Mouse (Mus musculus) forebrain, postnatal 0 days (tissue): Measurements from ENCODE around the gene Ocln. TPM values are rescaled to one million over a fixed set of nuclear protein-coding genes. Genes with fewer than 3 reads are reported as not detected.
"Not testable (repeated sequence)": the region's sequence is repeated elsewhere in the genome, so short reads cannot be mapped to it uniquely, and the experiment has no call there.

Experiments used
- ATAC-seq: fragments of 200-750 bp; cut with Nextera tagmentation; 2 replicates; pipeline ENCODE4 v1.8.0; 2017; ENCODE audit warnings: mild to moderate bottlenecking, moderate library complexity
- DNase-seq: peaks from one replicate; pipeline ENCODE4 v3.0.0-alpha.2; 2015
- H3K27ac ChIP-seq: fragments of 300-500 bp; sonication (generic); 2 replicates; pipeline ENCODE4 v1.5.1; 2014; ENCODE audit warnings: low read depth, mild to moderate bottlenecking, antibody characterized with exemption, low read length, moderate library complexity, mixed read lengths
- H3K27me3 ChIP-seq: fragments of 300-500 bp; sonication (generic); 2 replicates; pipeline ENCODE4 v1.6.1; 2014; ENCODE audit warnings: mild to moderate bottlenecking, low read length, mixed read lengths; ENCODE audit not compliant: insufficient read depth
- H3K36me3 ChIP-seq: fragments of 300-500 bp; sonication (generic); 2 replicates; pipeline ENCODE4 v1.6.1; 2014; ENCODE audit warnings: mild to moderate bottlenecking, moderate library complexity; ENCODE audit not compliant: insufficient read depth
- H3K4me1 ChIP-seq: fragments of 300-500 bp; sonication (generic); 2 replicates; pipeline ENCODE4 v1.6.1; 2014; ENCODE audit warnings: antibody characterized with exemption; ENCODE audit not compliant: insufficient read depth
- H3K4me2 ChIP-seq: fragments of 300-500 bp; sonication (generic); 2 replicates; pipeline ENCODE4 v1.6.1; 2014; ENCODE audit warnings: low read depth, mild to moderate bottlenecking, moderate library complexity
- H3K4me3 ChIP-seq: fragments of 300-500 bp; sonication (generic); 2 replicates; pipeline ENCODE4 v1.5.1; 2014; ENCODE audit warnings: low read depth, low read length, mixed read lengths
- H3K9ac ChIP-seq: fragments of 300-500 bp; sonication (generic); 2 replicates; pipeline ENCODE4 v1.6.1; 2014; ENCODE audit warnings: mild to moderate bottlenecking
- H3K9me3 ChIP-seq: fragments of 300-500 bp; sonication (generic); 2 replicates; pipeline ENCODE4 v1.6.1; 2016; ENCODE audit warnings: low read length
- CTCF ChIP-seq: sonication (generic); IDR thresholded peaks from 2 replicates; pipeline ENCODE4 v1.5.1; 2016; ENCODE audit warnings: antibody characterized with exemption, control low read depth, low read depth
- WGBS: fragments of 180-500 bp; shearing (Covaris S2); extraction: QIAGEN DNeasy Blood & Tissue Kit; methylation state at CpG from one replicate; pipeline ENCODE4 v1.1.7; 2014; 5-methylcytosine and 5-hydroxymethylcytosine counted together
- polyA plus RNA-seq: library from polyadenylated mRNA; unstranded; fragments of >200 nt; fragmentation: Nextera tagmentation; extraction: Ambion mirVana; gene quantifications from 2 replicates; pipeline ENCODE4 v1.2.1, GENCODE M21; 2015
- total RNA-seq: library from RNA; depleted of rRNA; stranded (reverse); fragments of >200 nt; gene quantifications from 2 replicates; pipeline ENCODE4 v1.2.3, GENCODE M21; 2014

Gene Ocln
- total and polyA plus RNA-seq, 2 experiments from 2014 or later, result 11.7 to 15.8 TPM

DNA sequence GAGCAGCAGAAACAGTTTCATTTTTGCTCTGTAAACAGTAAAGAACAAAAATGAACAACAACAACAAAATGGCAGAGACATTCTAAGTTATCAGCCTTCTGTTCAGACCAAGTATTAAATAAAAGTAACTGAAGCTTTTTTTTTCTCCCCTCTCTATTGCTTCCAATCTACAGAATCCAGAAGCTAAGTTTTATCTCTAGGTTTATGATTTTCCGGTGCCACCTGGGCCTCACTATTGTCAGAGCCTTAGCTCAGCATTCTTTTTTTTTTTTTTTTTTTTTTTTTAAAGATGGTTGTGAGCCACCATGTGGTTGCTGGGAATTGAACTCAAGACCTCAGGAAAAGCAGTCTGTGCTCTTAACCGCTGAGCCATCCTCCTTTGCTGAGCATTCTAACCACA, 39.7 kb downstream of the Ocln start:
- Histone ChIP-seq H3K4me1 (no peaks in the 10 kb centered on the region), H3K27ac (no peak overlapping the region), H3K4me3 (no peak overlapping the region), H3K9ac (no peak overlapping the region), H3K9me3 (no peaks in the 10 kb centered on the region), H3K4me2 (no peak overlapping the region), H3K36me3 (no peaks in the 10 kb centered on the region), H3K27me3 (no peaks in the 10 kb centered on the region)
- no peak for TF ChIP-seq CTCF
- WGBS, result 91% methylated on average over 2 of the region's 2 CpGs
- no peak for DNase-seq
- no peak for ATAC-seq

- H3K4me1 ChIP-seq, result no peaks in the 10 kb centered on the region
- H3K4me2 ChIP-seq, result no peak overlapping the region
- H3K9ac ChIP-seq, result no peak overlapping the region
- H3K27me3 ChIP-seq, result no peaks in the 10 kb centered on the region
- H3K9me3 ChIP-seq, result no peaks in the 10 kb centered on the region
- DNase-seq (no peak), ATAC-seq (no peak)
- TF ChIP-seq CTCF, result no peak
- no peak overlapping the region for H3K4me3 ChIP-seq
- no peak overlapping the region for H3K27ac ChIP-seq
- no peaks in the 10 kb centered on the region for H3K36me3 ChIP-seq
- 80% methylated on average over 4 of the region's 4 CpGs for WGBS
Observed at GRCm38 (mm10) chr13:100511860-100512364, 40.6 kb downstream of the Ocln start.

DNA sequence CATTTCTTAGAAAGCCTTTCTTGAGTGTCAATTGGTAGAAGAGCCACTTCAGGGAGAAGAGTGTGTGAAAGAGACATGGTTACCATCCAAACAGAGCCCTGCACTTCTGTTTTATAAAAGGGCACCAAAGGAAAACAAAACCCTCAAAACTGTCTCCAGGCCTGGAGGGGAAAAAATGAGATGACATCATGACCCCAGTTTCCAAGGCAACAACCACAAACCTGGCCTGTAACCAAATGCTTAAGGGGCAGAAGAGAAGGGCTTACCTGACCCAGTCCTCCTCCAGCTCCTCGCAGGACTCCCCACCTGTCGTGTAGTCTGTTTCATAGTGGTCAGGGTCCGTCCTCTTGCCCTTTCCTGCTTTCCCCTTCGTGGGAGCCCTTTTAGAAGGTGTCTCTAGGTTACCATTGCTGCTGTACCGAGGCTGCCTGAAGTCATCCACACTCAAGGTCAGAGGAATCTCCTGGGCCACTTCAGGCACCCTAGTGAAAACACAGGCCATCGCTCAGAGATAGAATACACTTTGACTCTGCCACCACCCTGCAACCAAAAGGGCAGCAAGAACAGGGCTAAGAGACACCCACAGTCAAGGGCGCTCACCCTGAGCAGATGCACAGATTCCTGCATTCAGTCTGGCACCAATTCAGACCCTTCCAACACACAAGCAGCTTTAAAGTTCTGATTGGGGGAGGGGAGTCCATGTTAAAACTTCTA, 41.2 kb downstream of the Ocln start:
- H3K9me3 ChIP-seq, result no peaks in the 10 kb centered on the region
- no peaks in the 10 kb centered on the region for H3K4me1 ChIP-seq
- WGBS, result 68% methylated on average over 7 of the region's 7 CpGs
- H3K36me3 ChIP-seq, result no peaks in the 10 kb centered on the region
- no peak overlapping the region for H3K4me2 ChIP-seq
- H3K4me3 ChIP-seq, result no peak overlapping the region
- no peak overlapping the region for H3K27ac ChIP-seq
- TF ChIP-seq CTCF, result no peak
- H3K27me3 ChIP-seq, result no peaks in the 10 kb centered on the region
- ATAC-seq (no peak), DNase-seq (no peak)
- H3K9ac ChIP-seq, result no peak overlapping the region

DNA sequence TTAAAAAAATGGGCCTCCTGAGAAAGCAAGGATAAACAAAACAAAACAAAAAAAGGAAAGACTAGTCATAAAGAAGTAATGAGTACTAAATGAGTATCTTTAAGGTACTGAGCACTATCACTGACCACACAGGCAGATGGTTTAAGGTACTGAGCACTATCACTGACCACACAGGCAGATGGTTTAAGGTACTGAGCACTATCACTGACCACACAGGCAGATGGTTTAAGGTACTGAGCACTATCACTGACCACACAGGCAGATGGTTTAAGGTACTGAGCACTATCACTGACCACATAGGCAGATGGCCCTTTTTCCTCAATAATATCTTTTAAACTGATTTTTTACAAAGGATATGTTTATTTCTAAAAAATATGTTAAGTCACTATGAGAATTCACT, 52.9 kb downstream of the Ocln start:
- DNase-seq, H3K4me3 ChIP-seq, H3K27me3 ChIP-seq, H3K9ac ChIP-seq, H3K4me2 ChIP-seq, H3K4me1 ChIP-seq, ATAC-seq, H3K36me3 ChIP-seq, H3K27ac ChIP-seq, H3K9me3 ChIP-seq: not testable (repeated sequence)

- no peak overlapping the region for H3K4me3 ChIP-seq
- no peaks in the 10 kb centered on the region for H3K27me3 ChIP-seq
- H3K36me3 ChIP-seq, result no peaks in the 10 kb centered on the region
- no peaks in the 10 kb centered on the region for H3K9me3 ChIP-seq
- no peak overlapping the region for H3K27ac ChIP-seq
- no peak overlapping the region for H3K9ac ChIP-seq
- ATAC-seq (no peak), DNase-seq (no peak)
- no peaks in the 10 kb centered on the region for H3K4me1 ChIP-seq
- H3K4me2 ChIP-seq, result no peak overlapping the region
- 89% methylated on average over 4 of the region's 4 CpGs for WGBS
- TF ChIP-seq CTCF, result no peak
Observed at GRCm38 (mm10) chr13:100495337-100495736, 57.2 kb downstream of the Ocln start.

DNA sequence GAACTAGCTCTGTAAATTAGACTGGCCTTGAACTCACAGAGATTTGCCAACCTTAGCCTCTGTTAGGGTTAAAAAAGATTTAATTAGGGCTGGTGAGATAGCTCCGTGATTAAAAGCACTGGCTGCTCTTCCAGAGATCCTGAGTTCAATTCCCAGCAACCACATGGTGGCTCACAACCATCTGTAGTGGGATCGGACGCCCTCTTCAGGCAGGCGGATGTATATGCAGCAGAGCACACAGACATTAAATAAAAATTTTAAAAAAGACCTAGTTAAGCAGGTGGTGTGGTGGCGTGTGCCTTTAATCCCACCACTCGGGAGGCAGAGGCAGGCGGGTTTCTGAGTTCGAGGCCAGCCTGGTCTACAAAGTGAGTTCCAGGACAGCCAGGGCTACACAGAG, 58.1 kb downstream of the Ocln start:
- not testable (repeated sequence) for H3K4me2 ChIP-seq, ATAC-seq, H3K36me3 ChIP-seq, H3K27me3 ChIP-seq, H3K9ac ChIP-seq, H3K4me3 ChIP-seq, DNase-seq, H3K4me1 ChIP-seq, H3K9me3 ChIP-seq, H3K27ac ChIP-seq
- 0 out of 2 replicates have a peak, but pooled peaks have one; percentile 13 for TF ChIP-seq CTCF
- WGBS, result 59% methylated on average over 8 of the region's 8 CpGs

DNA sequence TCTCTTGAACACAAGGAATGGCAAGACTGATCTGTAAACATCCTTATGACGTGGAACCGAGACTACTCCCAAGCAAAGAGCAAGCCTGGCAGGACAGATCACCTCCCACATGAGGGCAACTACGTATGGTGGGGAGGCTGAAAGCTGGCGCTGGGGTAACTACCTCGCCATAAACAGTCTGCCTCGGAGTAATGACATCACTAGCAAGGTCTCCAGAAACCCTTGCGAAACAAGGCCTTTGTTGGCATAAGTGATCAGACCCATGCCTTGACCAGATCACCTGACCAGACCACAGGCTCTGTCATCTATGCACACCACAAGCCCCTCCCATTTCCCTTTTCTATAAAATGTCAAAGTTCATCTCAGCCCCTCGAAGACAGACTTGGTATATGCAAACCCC, 59.2 kb downstream of the Ocln start:
- 78% methylated on average over 8 of the region's 8 CpGs for WGBS
- ATAC-seq (no peak), DNase-seq (no peak)
- H3K36me3 ChIP-seq, result peaks cover 8% of the 10 kb centered on the region
- no peaks in the 10 kb centered on the region for H3K9me3 ChIP-seq
- H3K27me3 ChIP-seq, result no peaks in the 10 kb centered on the region
- H3K4me1 ChIP-seq, result no peaks in the 10 kb centered on the region
- H3K9ac ChIP-seq, result no peak overlapping the region
- no peak for TF ChIP-seq CTCF
- H3K27ac ChIP-seq, result no peak overlapping the region
- H3K4me2 ChIP-seq, result no peak overlapping the region
- no peak overlapping the region for H3K4me3 ChIP-seq
